Mouse (Mus musculus): ENCODE measurements around the gene Elmo1.

GRCm38 (mm10) chr13:20512317-20513240, 422.2 kb downstream of the Elmo1 start:
- TF ChIP-seq CTCF (IDR thresholded peaks at IDR 0.05; ENCODE audit: low read depth) = no peak
- no peak for TF ChIP-seq EP300 (IDR thresholded peaks at IDR 0.05; ENCODE audit: low read depth)
